Comparison of ENCODE assay signal across 11 mouse cellular contexts in genomic region chr3:138781492-138781891, GRCm38 (mm10). TPM values are rescaled to one million over a fixed set of nuclear protein-coding genes. Genes with fewer than 3 reads are reported as not detected.
DNase-seq lines count a peak whose midpoint lies in the region; ATAC-seq and TF ChIP-seq lines count a peak whose summit lies in the region.
"Had no signal": no experiment of that assay in that cellular context is flagged by ENCODE, and none has a peak within 500 bp of the region (broad histone marks: within the 10 kb centered on the region; RNA-seq: fewer than 3 reads in every experiment).

No protein-coding gene starts in this region.

- H3K36me3 ChIP-seq in midbrain, embryonic 10.5 days: no peaks in the 10 kb centered on the region
- no peaks in the 10 kb centered on the region for H3K36me3 ChIP-seq in midbrain, postnatal 0 days (ENCODE audit: insufficient read depth, low read length)
- H3K36me3 ChIP-seq in limb, embryonic 13.5 days: no peaks in the 10 kb centered on the region
- H3K36me3 ChIP-seq in neural tube, embryonic 14.5 days (ENCODE audit: control insufficient read depth, insufficient read depth, low read length): no peaks in the 10 kb centered on the region

- H3K4me3 ChIP-seq in midbrain, embryonic 10.5 days: no peak overlapping the region
- H3K4me3 ChIP-seq in midbrain, postnatal 0 days (ENCODE audit: low read depth, low read length): no peak overlapping the region
- H3K4me3 ChIP-seq in limb, embryonic 13.5 days: no peak overlapping the region
- no peak overlapping the region for H3K4me3 ChIP-seq in neural tube, embryonic 14.5 days (ENCODE audit: low read depth, low read length)
- H3K4me3 ChIP-seq: layer of hippocampus, adult 2 months had no signal

- ATAC-seq in midbrain, postnatal 0 days (ENCODE audit: low FRiP score): no peak
- ATAC-seq in limb, embryonic 13.5 days (ENCODE audit: low FRiP score, low read depth): peak; percentile 6; the same call in 1 of the 2 replicates
- ATAC-seq in neural tube, embryonic 14.5 days (ENCODE audit: low read depth): 0 out of 2 replicates have a peak, but pooled peaks have one; percentile 7

- H3K9ac ChIP-seq in midbrain, postnatal 0 days (replicated peaks; ENCODE audit: low read length, poor library complexity, severe bottlenecking): no peak overlapping the region
- H3K9ac ChIP-seq in limb, embryonic 13.5 days: no peak overlapping the region
- no peak overlapping the region for H3K9ac ChIP-seq in neural tube, embryonic 14.5 days (replicated peaks; ENCODE audit: low read depth, low read length)

- DNase-seq in heart, postnatal 10 days: peak; percentile 12 to 35
- DNase-seq in heart, adult 9 months (ENCODE audit: low spot score in 2 of 2): no peak
- no peak for DNase-seq in midbrain, embryonic 10.5 days (ENCODE audit: low spot score)
- no peak for DNase-seq in midbrain, postnatal 0 days (ENCODE audit: low spot score)
- no peak for DNase-seq in layer of hippocampus, adult 9-10 months (ENCODE audit: low spot score)
- DNase-seq in B cell, adult 2 months: no peak
- DNase-seq: cerebellum, adult 11 months; gastrocnemius, postnatal 25 days had no signal

- TF ChIP-seq CTCF in midbrain, postnatal 0 days (IDR thresholded peaks at IDR 0.05): no peak

- H3K4me2 ChIP-seq in midbrain, postnatal 0 days (ENCODE audit: low read depth, low read length, poor library complexity, severe bottlenecking): no peak overlapping the region
- H3K4me2 ChIP-seq in limb, embryonic 13.5 days (replicated peaks): no peak overlapping the region
- no peak overlapping the region for H3K4me2 ChIP-seq in neural tube, embryonic 14.5 days (ENCODE audit: low read depth, low read length)

- no peaks in the 10 kb centered on the region for H3K9me3 ChIP-seq in midbrain, embryonic 10.5 days (replicated peaks)
- H3K9me3 ChIP-seq in midbrain, postnatal 0 days (ENCODE audit: low read length): no peaks in the 10 kb centered on the region
- H3K9me3 ChIP-seq in limb, embryonic 13.5 days: no peaks in the 10 kb centered on the region
- no peaks in the 10 kb centered on the region for H3K9me3 ChIP-seq in neural tube, embryonic 14.5 days (ENCODE audit: control insufficient read depth, low read length)

- peaks cover 59% of the 10 kb centered on the region for H3K4me1 ChIP-seq in midbrain, embryonic 10.5 days
- peaks cover 13% of the 10 kb centered on the region for H3K4me1 ChIP-seq in midbrain, postnatal 0 days (ENCODE audit: insufficient read depth, low read length)
- H3K4me1 ChIP-seq in limb, embryonic 13.5 days: peaks cover 66% of the 10 kb centered on the region
- H3K4me1 ChIP-seq in neural tube, embryonic 14.5 days (ENCODE audit: control insufficient read depth, insufficient read depth, low read length): peaks cover 20% of the 10 kb centered on the region

- WGBS in midbrain, embryonic 10.5 days: 78% methylated on average over 9 of the region's 9 CpGs
- 89% methylated on average over 9 of the region's 9 CpGs for WGBS in midbrain, postnatal 0 days
- 63% methylated on average over 9 of the region's 9 CpGs for WGBS in limb, embryonic 13.5 days
- WGBS in neural tube, embryonic 14.5 days: 71% methylated on average over 9 of the region's 9 CpGs

- intact Hi-C loops in heart, postnatal 10 days (cut with DNase I): no loop called here

- H3K27me3 ChIP-seq in midbrain, embryonic 10.5 days (ENCODE audit: low read depth, poor library complexity, severe bottlenecking): no peaks in the 10 kb centered on the region
- no peaks in the 10 kb centered on the region for H3K27me3 ChIP-seq in midbrain, postnatal 0 days (ENCODE audit: insufficient read depth, low read length)
- 0 out of 2 replicates have a peak, but pooled peaks cover 7% of the 10 kb centered on the region for H3K27me3 ChIP-seq in limb, embryonic 13.5 days
- H3K27me3 ChIP-seq in neural tube, embryonic 14.5 days (ENCODE audit: control insufficient read depth, insufficient read depth, low read length): no peaks in the 10 kb centered on the region

- peak overlapping the region; percentile 28; the same call in 1 of the 2 replicates for H3K27ac ChIP-seq in midbrain, embryonic 10.5 days (replicated peaks)
- H3K27ac ChIP-seq in midbrain, postnatal 0 days (ENCODE audit: low read depth, low read length): no peak overlapping the region
- H3K27ac ChIP-seq in limb, embryonic 13.5 days: no peak overlapping the region
- H3K27ac ChIP-seq in neural tube, embryonic 14.5 days (ENCODE audit: low read depth, low read length): no peak overlapping the region
- H3K27ac ChIP-seq: layer of hippocampus, adult 2 months had no signal

RNA-seq across cellular contexts. Expression of gene Tspan5, which starts 39.5 kb away (rescaled TPM):
- total RNA-seq in heart, postnatal 10 days (2021): 10 to 100 TPM; 12.4 to 13.7 TPM
- polyA plus RNA-seq in midbrain, embryonic 10.5 days (2016; fragmentation: Nextera tagmentation; extraction: Ambion mirVana): 28.1 and 31.7 TPM in 2 replicates
- 156 and 165 TPM in 2 replicates for total RNA-seq in midbrain, postnatal 0 days (2014; rRNA removed)
- polyA plus RNA-seq in midbrain, postnatal 0 days (2015; fragmentation: Nextera tagmentation; extraction: Ambion mirVana): 97.8 and 99.4 TPM in 2 replicates
- polyA plus RNA-seq in limb, embryonic 13.5 days (2015; fragmentation: Nextera tagmentation; extraction: Ambion mirVana): 31.8 and 32.8 TPM in 2 replicates
- polyA plus RNA-seq in neural tube, embryonic 14.5 days (2014; fragmentation: Nextera tagmentation; extraction: Ambion mirVana): 115 and 136 TPM in 2 replicates

Comparison
In these comparisons a context has a peak if more than half of its experiments do, and no peak if none do; other contexts are left out.
1. DNase-seq: peak in heart, postnatal 10 days (2 of 2); none in heart, adult 9 months (0 of 2), midbrain, embryonic 10.5 days (single experiment), midbrain, postnatal 0 days (single experiment), layer of hippocampus, adult 9-10 months (single experiment) and B cell, adult 2 months (0 of 2).